Mouse (Mus musculus): Measurements from ENCODE around the gene Serp2. TPM values are rescaled to one million over a fixed set of nuclear protein-coding genes. Genes with fewer than 3 reads are reported as not detected.

Gene Serp2
- total RNA-seq (2022) = 100 to 1,000 TPM; 112 to 138 (median 129) TPM

GRCm38 (mm10) chr14:76556852-76557208 lies at the start of gene Serp2:
TSS of gene Serp2 (minus strand) at chr14:76556889.
- no peak for DNase-seq (ENCODE audit: low spot score in 2 of 2)

- DNase-seq (ENCODE audit: low spot score in 2 of 2) = no peak
Measured at GRCm38 (mm10) chr14:76605931-76606534, 49.3 kb upstream of the Serp2 start.

GRCm38 (mm10) chr14:76604012-76604411 lies 47.3 kb upstream of the Serp2 start:
- no peak for DNase-seq (ENCODE audit: low spot score in 2 of 2)

- no peak for DNase-seq (ENCODE audit: low spot score in 2 of 2)
Measured at GRCm38 (mm10) chr14:76601654-76602053, 45.0 kb upstream of the Serp2 start.

- DNase-seq (ENCODE audit: low spot score in 2 of 2) = no peak
Measured at GRCm38 (mm10) chr14:76600391-76600790, 43.7 kb upstream of the Serp2 start.

- DNase-seq (ENCODE audit: low spot score in 2 of 2) = no peak
Measured at GRCm38 (mm10) chr14:76599706-76600105, 43.0 kb upstream of the Serp2 start.

GRCm38 (mm10) chr14:76598518-76599216 lies 42.0 kb upstream of the Serp2 start:
- DNase-seq (ENCODE audit: low spot score in 2 of 2) = peak; percentile 39 to 46

GRCm38 (mm10) chr14:76597751-76598150 lies 41.1 kb upstream of the Serp2 start:
- DNase-seq (ENCODE audit: low spot score in 2 of 2) = no peak

GRCm38 (mm10) chr14:76595048-76595859 lies 38.6 kb upstream of the Serp2 start:
- DNase-seq (ENCODE audit: low spot score in 2 of 2) = no peak

GRCm38 (mm10) chr14:76594351-76594885 lies 37.7 kb upstream of the Serp2 start:
- no peak for DNase-seq (ENCODE audit: low spot score in 2 of 2)

GRCm38 (mm10) chr14:76593630-76594193 lies 37.0 kb upstream of the Serp2 start:
- DNase-seq (ENCODE audit: low spot score in 2 of 2) = no peak

GRCm38 (mm10) chr14:76592721-76593120 lies 36.0 kb upstream of the Serp2 start:
- DNase-seq (ENCODE audit: low spot score in 2 of 2) = no peak

GRCm38 (mm10) chr14:76592090-76592489 lies 35.4 kb upstream of the Serp2 start:
- no peak for DNase-seq (ENCODE audit: low spot score in 2 of 2)

GRCm38 (mm10) chr14:76590134-76590533 lies 33.4 kb upstream of the Serp2 start:
- DNase-seq (ENCODE audit: low spot score in 2 of 2) = no peak

GRCm38 (mm10) chr14:76589671-76590070 lies 33.0 kb upstream of the Serp2 start:
- no peak for DNase-seq (ENCODE audit: low spot score in 2 of 2)

GRCm38 (mm10) chr14:76585831-76586405 lies 29.2 kb upstream of the Serp2 start:
- no peak for DNase-seq (ENCODE audit: low spot score in 2 of 2)

GRCm38 (mm10) chr14:76583985-76584384 lies 27.3 kb upstream of the Serp2 start:
- DNase-seq (ENCODE audit: low spot score in 2 of 2) = no peak

GRCm38 (mm10) chr14:76581974-76582922 lies 25.6 kb upstream of the Serp2 start:
- no peak for DNase-seq (ENCODE audit: low spot score in 2 of 2)

- no peak for DNase-seq (ENCODE audit: low spot score in 2 of 2)
Measured at GRCm38 (mm10) chr14:76579660-76580061, 23.0 kb upstream of the Serp2 start.

- no peak for DNase-seq (ENCODE audit: low spot score in 2 of 2)
Measured at GRCm38 (mm10) chr14:76577840-76578239, 21.2 kb upstream of the Serp2 start.

All from layer of hippocampus, adult 8-10 months (tissue).